Mouse (Mus musculus): ENCODE data around the gene Apc2. TPM values are rescaled to one million over a fixed set of nuclear protein-coding genes. Genes with fewer than 3 reads are reported as not detected.
"Not testable (repeated sequence)": the region's sequence is repeated elsewhere in the genome, so short reads cannot be mapped to it uniquely, and the experiment has no call there.

Apc2 gene
- polyA plus RNA-seq, 1 experiment from 2014 or later: 1.5 TPM

GRCm38 (mm10) chr10:80341026-80341425 lies 45.2 kb downstream of the Apc2 start:
- WGBS: 25% methylated on average over 21 of the region's 21 CpGs
- no peak overlapping the region for H3K4me2 ChIP-seq (ENCODE audit: low read depth, low read length)
- H3K27me3 ChIP-seq (ENCODE audit: control insufficient read depth, insufficient read depth, low read length): peaks cover 49% of the 10 kb centered on the region
- no peak overlapping the region for H3K27ac ChIP-seq (ENCODE audit: low read length)
- peaks cover 29% of the 10 kb centered on the region for H3K4me1 ChIP-seq (ENCODE audit: control insufficient read depth, insufficient read depth, low read length)
- H3K4me3 ChIP-seq (ENCODE audit: low read length): no peak overlapping the region
- ATAC-seq (replicated peaks; ENCODE audit: extremely low read depth, insufficient read depth, low FRiP score): no peak
- H3K9ac ChIP-seq (ENCODE audit: low read length): no peak overlapping the region
- H3K9me3 ChIP-seq (replicated peaks; ENCODE audit: control insufficient read depth, low read length): no peaks in the 10 kb centered on the region
- H3K36me3 ChIP-seq (ENCODE audit: control insufficient read depth, insufficient read depth): no peaks in the 10 kb centered on the region

GRCm38 (mm10) chr10:80341491-80342304 lies 45.9 kb downstream of the Apc2 start:
- no peak for ATAC-seq (replicated peaks; ENCODE audit: extremely low read depth, insufficient read depth, low FRiP score)
- 8% methylated on average over 47 of the region's 47 CpGs for WGBS
- H3K27me3 ChIP-seq (ENCODE audit: control insufficient read depth, insufficient read depth, low read length): peaks cover 54% of the 10 kb centered on the region
- H3K9ac ChIP-seq (ENCODE audit: low read length): no peak overlapping the region
- H3K9me3 ChIP-seq (replicated peaks; ENCODE audit: control insufficient read depth, low read length): no peaks in the 10 kb centered on the region
- H3K4me3 ChIP-seq (ENCODE audit: low read length): peak overlapping the region; percentile 30
- H3K36me3 ChIP-seq (ENCODE audit: control insufficient read depth, insufficient read depth): no peaks in the 10 kb centered on the region
- H3K4me2 ChIP-seq (ENCODE audit: low read depth, low read length): peak overlapping the region; percentile 61; the same call in 1 of the 2 replicates
- peaks cover 29% of the 10 kb centered on the region for H3K4me1 ChIP-seq (ENCODE audit: control insufficient read depth, insufficient read depth, low read length)
- no peak overlapping the region for H3K27ac ChIP-seq (ENCODE audit: low read length)

- ATAC-seq (replicated peaks; ENCODE audit: extremely low read depth, insufficient read depth, low FRiP score): 0 out of 2 replicates have a peak, but pooled peaks have one; percentile 3
- Histone ChIP-seq H3K4me1 (ENCODE audit: control insufficient read depth, insufficient read depth, low read length) (peaks cover 29% of the 10 kb centered on the region), H3K27ac (ENCODE audit: low read length) (no peak overlapping the region), H3K9me3 (replicated peaks; ENCODE audit: control insufficient read depth, low read length) (no peaks in the 10 kb centered on the region), H3K27me3 (ENCODE audit: control insufficient read depth, insufficient read depth, low read length) (peaks cover 57% of the 10 kb centered on the region), H3K4me2 (ENCODE audit: low read depth, low read length) (peak overlapping the region; percentile 61), H3K9ac (ENCODE audit: low read length) (no peak overlapping the region), H3K4me3 (ENCODE audit: low read length) (peak overlapping the region; percentile 30), H3K36me3 (ENCODE audit: control insufficient read depth, insufficient read depth) (no peaks in the 10 kb centered on the region)
- 4% methylated on average over 26 of the region's 26 CpGs for WGBS
These were observed 46.5 kb downstream of the Apc2 start for GRCm38 (mm10) chr10:80342305-80342748.

DNA sequence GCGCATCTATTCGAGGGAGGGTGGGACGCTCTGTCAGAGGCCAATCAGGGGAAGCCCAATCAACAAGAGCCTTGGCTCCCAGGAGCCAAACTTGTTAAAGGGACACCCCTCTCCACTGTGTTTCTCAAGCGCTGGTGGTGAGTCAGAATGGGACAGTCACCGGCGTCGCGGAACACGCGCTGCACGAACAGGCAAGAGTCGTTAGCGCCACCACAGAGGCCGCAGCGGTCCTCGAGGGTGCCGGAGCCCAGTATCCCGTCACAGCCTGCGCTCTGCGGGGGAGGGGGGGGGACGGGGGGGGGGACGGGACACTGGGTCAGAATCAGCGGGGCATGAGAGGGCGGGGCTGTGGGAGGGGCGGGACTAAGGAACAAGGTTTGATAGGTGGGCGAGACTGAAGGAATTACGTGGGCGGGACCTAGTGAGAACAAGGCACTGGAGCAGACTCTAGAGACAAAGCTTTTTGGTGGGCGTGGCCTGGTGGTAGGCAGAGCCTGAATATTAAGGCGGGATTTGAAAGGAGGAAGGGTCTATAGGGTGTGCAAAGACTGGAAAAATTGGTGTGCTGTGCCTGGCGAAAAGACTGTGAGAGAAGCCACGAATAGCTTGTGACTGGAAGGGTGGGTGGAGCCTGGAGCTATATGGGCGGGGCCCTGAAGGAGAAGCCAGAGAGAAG lies 47.1 kb downstream of the Apc2 start:
- no peak overlapping the region for H3K9ac ChIP-seq (ENCODE audit: low read length)
- H3K27me3 ChIP-seq (ENCODE audit: control insufficient read depth, insufficient read depth, low read length): peaks cover 62% of the 10 kb centered on the region
- peak overlapping the region; percentile 61 for H3K4me2 ChIP-seq (ENCODE audit: low read depth, low read length)
- 2% methylated on average over 32 of the region's 33 CpGs for WGBS
- H3K27ac ChIP-seq (ENCODE audit: low read length): peak overlapping the region; percentile 25; the same call in 1 of the 2 replicates
- H3K4me1 ChIP-seq (ENCODE audit: control insufficient read depth, insufficient read depth, low read length): peaks cover 29% of the 10 kb centered on the region
- peak; percentile 45 for ATAC-seq (replicated peaks; ENCODE audit: extremely low read depth, insufficient read depth, low FRiP score)
- no peaks in the 10 kb centered on the region for H3K36me3 ChIP-seq (ENCODE audit: control insufficient read depth, insufficient read depth)
- no peaks in the 10 kb centered on the region for H3K9me3 ChIP-seq (replicated peaks; ENCODE audit: control insufficient read depth, low read length)
- H3K4me3 ChIP-seq (ENCODE audit: low read length): peak overlapping the region; percentile 30

DNA sequence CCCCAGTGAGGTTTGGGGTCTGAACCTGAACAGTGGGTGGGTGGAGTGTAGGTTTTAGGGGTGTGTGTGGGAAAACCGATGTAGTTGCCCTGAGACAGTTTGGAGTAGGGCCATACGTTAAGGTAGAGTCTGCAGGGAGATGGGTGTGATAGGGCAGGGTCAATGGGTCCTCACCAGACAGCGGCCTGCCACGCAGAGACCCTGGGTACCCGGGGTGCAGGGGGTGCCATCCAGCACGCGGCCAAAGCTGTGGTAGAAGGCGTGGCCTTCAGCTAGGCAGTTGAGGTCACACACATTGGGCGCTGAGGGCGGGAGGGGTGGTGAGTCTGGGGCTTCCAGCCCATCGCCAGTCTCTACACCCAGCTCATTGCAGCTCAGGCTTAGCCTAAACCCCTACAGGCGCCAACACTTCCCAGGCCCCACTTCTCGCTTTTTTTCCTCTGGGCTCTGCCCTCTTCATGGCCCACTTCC lies 47.7 kb downstream of the Apc2 start:
- ATAC-seq (replicated peaks; ENCODE audit: extremely low read depth, insufficient read depth, low FRiP score): peak; percentile 1; the same call in 1 of the 2 replicates
- Histone ChIP-seq H3K4me2 (ENCODE audit: low read depth, low read length) (peak overlapping the region; percentile 61), H3K27ac (ENCODE audit: low read length) (no peak overlapping the region; the same call in 1 of the 2 replicates), H3K9me3 (replicated peaks; ENCODE audit: control insufficient read depth, low read length) (no peaks in the 10 kb centered on the region), H3K9ac (ENCODE audit: low read length) (no peak overlapping the region), H3K36me3 (ENCODE audit: control insufficient read depth, insufficient read depth) (no peaks in the 10 kb centered on the region), H3K27me3 (ENCODE audit: control insufficient read depth, insufficient read depth, low read length) (peaks cover 62% of the 10 kb centered on the region), H3K4me3 (ENCODE audit: low read length) (peak overlapping the region; percentile 30), H3K4me1 (ENCODE audit: control insufficient read depth, insufficient read depth, low read length) (peaks cover 32% of the 10 kb centered on the region)
- WGBS: 40% methylated on average over 13 of the region's 13 CpGs

GRCm38 (mm10) chr10:80344131-80344661 lies 48.4 kb downstream of the Apc2 start:
- no peaks in the 10 kb centered on the region for H3K9me3 ChIP-seq (replicated peaks; ENCODE audit: control insufficient read depth, low read length)
- H3K4me3 ChIP-seq (ENCODE audit: low read length): no peak overlapping the region
- peaks cover 69% of the 10 kb centered on the region for H3K27me3 ChIP-seq (ENCODE audit: control insufficient read depth, insufficient read depth, low read length)
- no peak overlapping the region for H3K9ac ChIP-seq (ENCODE audit: low read length)
- no peak overlapping the region for H3K4me2 ChIP-seq (ENCODE audit: low read depth, low read length)
- WGBS: 22% methylated on average over 9 of the region's 9 CpGs
- H3K4me1 ChIP-seq (ENCODE audit: control insufficient read depth, insufficient read depth, low read length): peaks cover 38% of the 10 kb centered on the region
- no peak for ATAC-seq (replicated peaks; ENCODE audit: extremely low read depth, insufficient read depth, low FRiP score)
- H3K36me3 ChIP-seq (ENCODE audit: control insufficient read depth, insufficient read depth): no peaks in the 10 kb centered on the region
- H3K27ac ChIP-seq (ENCODE audit: low read length): peak overlapping the region; percentile 32; the same call in 1 of the 2 replicates

DNA sequence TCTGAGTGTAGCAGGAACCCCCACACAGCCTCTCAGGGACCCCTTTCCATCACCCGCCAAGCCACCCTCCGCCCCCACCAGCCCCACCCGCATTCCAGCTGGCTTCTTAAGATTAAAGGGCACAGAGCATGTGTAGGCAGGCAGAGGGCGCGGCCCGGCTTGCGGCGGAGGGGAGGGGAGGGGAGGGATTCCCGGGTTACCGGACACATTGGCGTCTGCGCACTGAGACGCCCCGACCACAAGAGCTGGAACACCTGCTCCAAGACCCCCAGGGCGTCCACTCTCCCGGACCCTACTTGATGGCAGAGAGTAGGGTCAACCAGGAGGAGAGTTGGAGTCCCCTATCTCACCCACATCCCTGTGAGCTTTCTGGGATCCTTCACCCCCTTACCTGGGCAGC lies 49.3 kb downstream of the Apc2 start:
- H3K4me2 ChIP-seq (ENCODE audit: low read depth, low read length): peak overlapping the region; percentile 33; the same call in 1 of the 2 replicates
- H3K27me3 ChIP-seq (ENCODE audit: control insufficient read depth, insufficient read depth, low read length): peaks cover 77% of the 10 kb centered on the region
- no peak overlapping the region for H3K27ac ChIP-seq (ENCODE audit: low read length)
- H3K4me1 ChIP-seq (ENCODE audit: control insufficient read depth, insufficient read depth, low read length): peaks cover 38% of the 10 kb centered on the region
- ATAC-seq (replicated peaks; ENCODE audit: extremely low read depth, insufficient read depth, low FRiP score): no peak
- H3K36me3 ChIP-seq (ENCODE audit: control insufficient read depth, insufficient read depth): no peaks in the 10 kb centered on the region
- 10% methylated on average over 16 of the region's 16 CpGs for WGBS
- H3K4me3 ChIP-seq (ENCODE audit: low read length): no peak overlapping the region
- peak overlapping the region; percentile 22; the same call in 1 of the 2 replicates for H3K9ac ChIP-seq (ENCODE audit: low read length)
- no peaks in the 10 kb centered on the region for H3K9me3 ChIP-seq (replicated peaks; ENCODE audit: control insufficient read depth, low read length)

DNA sequence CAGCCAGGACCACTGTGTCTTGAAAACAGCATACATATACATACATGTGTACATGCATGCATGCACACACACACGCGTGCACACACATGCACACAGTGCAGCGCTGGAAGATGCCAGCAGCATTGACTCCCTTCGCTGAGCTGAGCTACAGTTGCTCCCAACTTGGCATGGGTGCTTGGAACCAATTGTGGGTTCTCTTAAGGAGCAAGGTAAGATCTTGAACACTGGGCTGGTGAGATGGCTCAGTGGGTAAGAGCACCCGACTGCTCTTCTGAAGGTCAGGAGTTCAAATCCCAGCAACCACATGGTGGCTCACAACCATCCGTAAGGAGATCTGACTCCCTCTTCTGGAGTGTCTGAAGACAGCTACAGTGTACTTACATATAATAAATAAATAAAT lies 50.2 kb downstream of the Apc2 start:
- not testable (repeated sequence) for H3K9me3 ChIP-seq (replicated peaks; ENCODE audit: control insufficient read depth, low read length); ATAC-seq (replicated peaks; ENCODE audit: extremely low read depth, insufficient read depth, low FRiP score); H3K4me3 ChIP-seq (ENCODE audit: low read length); H3K36me3 ChIP-seq (ENCODE audit: control insufficient read depth, insufficient read depth); H3K4me2 ChIP-seq (ENCODE audit: low read depth, low read length); H3K27ac ChIP-seq (ENCODE audit: low read length); H3K9ac ChIP-seq (ENCODE audit: low read length)
- Histone ChIP-seq H3K4me1 (ENCODE audit: control insufficient read depth, insufficient read depth, low read length) (peaks cover 38% of the 10 kb centered on the region), H3K27me3 (ENCODE audit: control insufficient read depth, insufficient read depth, low read length) (peaks cover 74% of the 10 kb centered on the region)
- WGBS: 81% methylated on average over 5 of the region's 6 CpGs
